Mouse (Mus musculus) ES-Bruce4 (cell line): ENCODE data around the gene Nav3.

Experiments used
- CTCF ChIP-seq: IDR thresholded peaks from one replicate; pipeline ENCODE4 v1.8.1; 2011; ENCODE audit warnings: low read depth, low read length
- POLR2A ChIP-seq: IDR thresholded peaks from one replicate; pipeline ENCODE4 v1.8.1; 2011; ENCODE audit warnings: low read length; ENCODE audit not compliant: insufficient read depth

GRCm38 (mm10) chr10:110283879-110284278, 172.1 kb downstream of the Nav3 start:
- TF ChIP-seq CTCF, result no peak
- TF ChIP-seq POLR2A, result no peak
